ENCODE assay signal across 8 mouse cellular contexts in the genomic region with DNA sequence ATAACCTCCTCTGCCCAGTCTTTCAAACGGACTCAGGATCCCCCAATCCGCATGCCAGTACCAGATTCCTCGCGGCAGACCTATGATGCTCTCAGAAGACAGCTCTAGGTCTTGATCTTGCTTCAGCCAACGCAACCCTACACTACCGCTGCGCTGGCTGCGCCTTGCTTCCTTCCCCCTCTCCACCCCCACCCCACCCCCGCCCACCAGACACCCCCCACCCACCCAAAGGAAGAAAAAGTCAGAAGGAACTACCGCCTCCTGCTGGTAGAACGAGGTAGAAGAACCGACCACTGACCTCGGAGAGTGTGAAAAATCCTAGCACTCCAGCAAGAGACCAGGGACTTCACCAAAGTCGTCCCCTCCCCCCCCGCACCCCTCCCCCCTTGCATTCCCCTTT. TPM values are rescaled to one million over a fixed set of nuclear protein-coding genes. Genes with fewer than 3 reads are reported as not detected.
A peak's percentile ranks its signal among the peaks of the same experiment; 100 is the strongest.
DNase-seq lines count a peak whose midpoint lies in the region; ATAC-seq and TF ChIP-seq lines count a peak whose summit lies in the region.

No protein-coding gene starts in this region.

- H3K4me1 ChIP-seq in kidney, adult 2 months (ENCODE audit: control insufficient read depth, insufficient read depth, low read length): 0 out of 2 replicates have a peak, but pooled peaks cover 4% of the 10 kb centered on the region
- H3K4me1 ChIP-seq in bone marrow macrophage, adult 2 months (ENCODE audit: control insufficient read depth, insufficient read depth, low read length): peaks cover 41% of the 10 kb centered on the region
- H3K4me1 ChIP-seq in hindbrain, embryonic 11.5 days (replicated peaks; ENCODE audit: control insufficient read depth, insufficient read depth, low read length): peaks cover 6% of the 10 kb centered on the region; the same call in 1 of the 2 replicates
- peaks cover 57% of the 10 kb centered on the region for H3K4me1 ChIP-seq in liver, postnatal 0 days (ENCODE audit: insufficient read depth)

- H3K36me3 ChIP-seq in kidney, adult 2 months (ENCODE audit: control insufficient read depth, insufficient read depth, low read length): no peaks in the 10 kb centered on the region
- H3K36me3 ChIP-seq in hindbrain, embryonic 11.5 days (ENCODE audit: control insufficient read depth, insufficient read depth, low read length): no peaks in the 10 kb centered on the region
- peaks cover 5% of the 10 kb centered on the region; the same call in 1 of the 2 replicates for H3K36me3 ChIP-seq in liver, postnatal 0 days (replicated peaks; ENCODE audit: insufficient read depth, low read length)

- peak; percentile 35 to 36 for DNase-seq in kidney, postnatal 4 days
- no peak for DNase-seq in kidney, adult 2 months
- DNase-seq in hindbrain, embryonic 11.5 days (ENCODE audit: low spot score): peak; percentile 56
- peak; percentile 40 for DNase-seq in liver, postnatal 0 days
- no peak for DNase-seq in layer of hippocampus, postnatal 10 days (ENCODE audit: low spot score in 2 of 2)
- DNase-seq in gastrocnemius, postnatal 25 days: no peak
- DNase-seq in cerebellum, postnatal 36 days: no peak

- H3K4me3 ChIP-seq in kidney, adult 2 months (ENCODE audit: insufficient read depth, low read depth, low read length): no peak overlapping the region
- peak overlapping the region; percentile 52 for H3K4me3 ChIP-seq in bone marrow macrophage, adult 2 months (ENCODE audit: insufficient read depth, low read length)
- H3K4me3 ChIP-seq in hindbrain, embryonic 11.5 days (ENCODE audit: low read depth, low read length): no peak overlapping the region
- peak overlapping the region; percentile 44 for H3K4me3 ChIP-seq in liver, postnatal 0 days (ENCODE audit: low read depth, low read length)

- no peaks in the 10 kb centered on the region for H3K27me3 ChIP-seq in kidney, adult 2 months (replicated peaks; ENCODE audit: control insufficient read depth, insufficient read depth, low read length)
- peaks cover 81% of the 10 kb centered on the region for H3K27me3 ChIP-seq in hindbrain, embryonic 11.5 days (ENCODE audit: control insufficient read depth, insufficient read depth, low read length)
- H3K27me3 ChIP-seq in liver, postnatal 0 days (ENCODE audit: insufficient read depth, low read length): peaks cover 47% of the 10 kb centered on the region

- no peak for TF ChIP-seq CTCF in kidney, adult 2 months (conservative IDR thresholded peaks at IDR 0.05; ENCODE audit: insufficient read depth, insufficient read length, low read depth, low read length)
- TF ChIP-seq CTCF in bone marrow macrophage, adult 2 months (IDR thresholded peaks at IDR 0.05; ENCODE audit: low read depth, low read length): peak; percentile 52
- TF ChIP-seq CTCF in liver, postnatal 0 days (IDR thresholded peaks at IDR 0.05; ENCODE audit: low read depth): peak; percentile 48

- ATAC-seq in hindbrain, embryonic 11.5 days (ENCODE audit: low FRiP score): no peak
- no peak for ATAC-seq in liver, postnatal 0 days

- H3K9me3 ChIP-seq in hindbrain, embryonic 11.5 days (ENCODE audit: control insufficient read depth, low read length): no peaks in the 10 kb centered on the region
- no peaks in the 10 kb centered on the region for H3K9me3 ChIP-seq in liver, postnatal 0 days (ENCODE audit: low read length)

- H3K27ac ChIP-seq in kidney, adult 2 months (ENCODE audit: insufficient read depth, low read depth, low read length): no peak overlapping the region
- no peak overlapping the region for H3K27ac ChIP-seq in bone marrow macrophage, adult 2 months (ENCODE audit: insufficient read depth, low read depth, low read length)
- no peak overlapping the region for H3K27ac ChIP-seq in hindbrain, embryonic 11.5 days (ENCODE audit: low read depth, low read length)
- H3K27ac ChIP-seq in liver, postnatal 0 days (ENCODE audit: low read depth): no peak overlapping the region

- H3K4me2 ChIP-seq in hindbrain, embryonic 11.5 days (replicated peaks; ENCODE audit: low read depth, low read length): no peak overlapping the region
- H3K4me2 ChIP-seq in liver, postnatal 0 days (ENCODE audit: low read depth, low read length): peak overlapping the region; percentile 63

- TF ChIP-seq EP300 in liver, postnatal 0 days (IDR thresholded peaks at IDR 0.05; ENCODE audit: low read depth): no peak

- no peak overlapping the region for H3K9ac ChIP-seq in hindbrain, embryonic 11.5 days (ENCODE audit: low read depth, low read length)
- no peak overlapping the region for H3K9ac ChIP-seq in liver, postnatal 0 days (replicated peaks)

- 22% methylated on average over 15 of the region's 15 CpGs for WGBS in kidney, adult 2 months
- 4% methylated on average over 12 of the region's 15 CpGs for WGBS in hindbrain, embryonic 11.5 days
- 11% methylated on average over 15 of the region's 15 CpGs for WGBS in liver, postnatal 0 days (ENCODE audit: insufficient replicate concordance)

- no peak for TF ChIP-seq POLR2A in kidney, adult 2 months (IDR thresholded peaks at IDR 0.05; ENCODE audit: low read depth, low read length)
- no peak for TF ChIP-seq POLR2A in bone marrow macrophage, adult 2 months (IDR thresholded peaks at IDR 0.05; ENCODE audit: borderline replicate concordance, low read depth, low read length)

RNA-seq across cellular contexts. Expression of a gene that starts 5.4 kb away (rescaled TPM):
- polyA plus RNA-seq in kidney, adult 2 months (2012; rRNA removed): 8.0 and 10.3 TPM in 2 replicates
- 167 and 176 TPM in 2 replicates for polyA plus RNA-seq in bone marrow macrophage, adult 2 months (2012; ENCODE audit: insufficient read depth, insufficient read length, missing spikeins)
- polyA plus RNA-seq in hindbrain, embryonic 11.5 days (2014; fragmentation: Nextera tagmentation; extraction: Ambion mirVana): 7.1 and 7.6 TPM in 2 replicates
- polyA plus RNA-seq in liver, postnatal 0 days (2015; fragmentation: Nextera tagmentation; extraction: Ambion mirVana): 30.2 and 32.2 TPM in 2 replicates
- 1 to 10 TPM; 2.1 to 2.6 TPM for total RNA-seq in layer of hippocampus, postnatal 10 days (2021)
- 1 to 10 TPM; 5.2 to 6.1 TPM for total RNA-seq in gastrocnemius, postnatal 25 days (2021)

RNA-seq across cellular contexts. Expression of a gene that starts 7.3 kb away (rescaled TPM):
- polyA plus RNA-seq in kidney, adult 2 months (2012; rRNA removed): 26.4 and 46.5 TPM in 2 replicates
- 7.4 and 9.4 TPM in 2 replicates for polyA plus RNA-seq in bone marrow macrophage, adult 2 months (2012; ENCODE audit: insufficient read depth, insufficient read length, missing spikeins)
- polyA plus RNA-seq in hindbrain, embryonic 11.5 days (2014; fragmentation: Nextera tagmentation; extraction: Ambion mirVana): not detected in 2 replicates
- 1.9 and 2.0 TPM in 2 replicates for polyA plus RNA-seq in liver, postnatal 0 days (2015; fragmentation: Nextera tagmentation; extraction: Ambion mirVana)
- total RNA-seq in layer of hippocampus, postnatal 10 days (2021): 10 to 100 TPM; 17.8 to 21.3 TPM
- total RNA-seq in gastrocnemius, postnatal 25 days (2021): 100 to 1,000 TPM; 288 to 335 TPM

RNA-seq across cellular contexts. Expression of a gene that starts 10.6 kb away (rescaled TPM):
- 21.8 and 25.0 TPM in 2 replicates for polyA plus RNA-seq in kidney, adult 2 months (2012; rRNA removed)
- 51.7 and 60.6 TPM in 2 replicates for polyA plus RNA-seq in bone marrow macrophage, adult 2 months (2012; ENCODE audit: insufficient read depth, insufficient read length, missing spikeins)
- polyA plus RNA-seq in hindbrain, embryonic 11.5 days (2014; fragmentation: Nextera tagmentation; extraction: Ambion mirVana): 2.4 and 2.6 TPM in 2 replicates
- polyA plus RNA-seq in liver, postnatal 0 days (2015; fragmentation: Nextera tagmentation; extraction: Ambion mirVana): 9.8 and 10.2 TPM in 2 replicates
- 1 to 10 TPM; 3.7 to 4.4 TPM for total RNA-seq in layer of hippocampus, postnatal 10 days (2021)
- 1 to 10 TPM; 2.2 to 3.2 TPM for total RNA-seq in gastrocnemius, postnatal 25 days (2021)

Comparison
In these comparisons a context has a peak if more than half of its experiments do, and no peak if none do; other contexts are left out.
1. DNase-seq: peak in kidney, postnatal 4 days (2 of 2), hindbrain, embryonic 11.5 days (single experiment) and liver, postnatal 0 days (single experiment); none in kidney, adult 2 months (single experiment), layer of hippocampus, postnatal 10 days (0 of 2), gastrocnemius, postnatal 25 days (single experiment) and cerebellum, postnatal 36 days (0 of 2).
2. H3K4me3 ChIP-seq: peak in bone marrow macrophage, adult 2 months (single experiment) and liver, postnatal 0 days (single experiment); none in kidney, adult 2 months (single experiment) and hindbrain, embryonic 11.5 days (single experiment).